Mouse (Mus musculus): ENCODE results near the gene Tex33.
"Not testable (repeated sequence)": the region's sequence is repeated elsewhere in the genome, so short reads cannot be mapped to it uniquely, and the experiment has no call there.

Tex33 gene

DNA sequence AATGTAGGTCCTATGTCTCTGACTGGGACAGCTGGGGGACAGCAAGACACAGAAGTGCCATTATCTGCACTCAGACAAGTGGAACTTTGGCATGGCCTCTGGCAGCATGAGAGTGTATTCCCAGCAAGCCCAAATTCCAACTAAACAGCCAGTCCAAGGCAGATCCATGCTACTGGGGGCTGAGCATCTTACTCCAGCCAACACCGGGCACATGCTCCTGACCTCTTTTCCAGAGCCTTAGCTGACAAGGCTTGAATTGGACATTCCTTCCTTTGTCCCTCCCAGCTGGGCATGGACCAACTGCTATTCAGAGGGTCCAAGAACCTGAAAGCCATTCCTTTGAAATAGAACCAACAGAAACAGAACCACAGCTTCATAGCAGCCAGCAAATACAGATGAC, 26.1 kb downstream of the Tex33 start:
- no peak for DNase-seq

DNA sequence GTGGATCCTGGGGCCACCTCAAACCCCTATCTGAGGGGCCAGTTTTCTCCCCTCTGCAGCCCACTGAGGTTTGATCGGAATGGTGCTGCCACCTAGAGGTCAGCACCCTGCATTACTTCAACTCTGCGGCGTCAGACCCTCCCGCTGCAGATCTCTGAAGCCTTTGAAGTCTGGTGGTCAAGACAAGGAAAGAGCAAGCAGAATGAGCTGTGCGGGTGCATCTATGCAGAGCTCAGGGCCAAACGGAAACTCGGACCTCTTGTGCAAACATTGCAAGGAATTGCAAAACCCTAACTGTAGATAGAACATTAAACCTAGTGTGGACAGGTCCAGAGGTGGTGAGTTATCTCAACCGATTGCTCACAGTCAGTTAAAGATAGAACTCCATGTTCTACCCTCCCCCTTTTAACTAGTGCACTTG, 26.8 kb downstream of the Tex33 start:
- peak; percentile 50 for DNase-seq

DNA sequence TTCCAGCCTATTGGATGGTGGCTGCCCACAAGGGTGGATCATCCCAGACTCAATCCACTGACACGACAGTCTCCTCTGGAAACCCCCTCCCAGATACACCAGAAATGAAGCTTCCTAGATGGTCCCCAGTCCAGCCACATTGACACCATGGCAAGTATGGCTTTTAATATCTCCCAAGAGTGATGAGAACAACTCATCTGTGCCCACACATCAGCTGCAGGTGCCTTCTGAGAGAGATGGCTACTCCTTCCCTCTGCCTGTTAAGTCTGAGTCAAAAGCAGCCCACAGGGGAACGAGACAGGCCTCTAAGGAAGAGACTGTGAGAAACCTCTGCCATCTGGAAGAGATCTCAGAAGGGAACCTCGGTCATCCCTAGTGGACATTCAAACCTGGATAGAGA, 27.9 kb downstream of the Tex33 start:
- no peak for DNase-seq

DNA sequence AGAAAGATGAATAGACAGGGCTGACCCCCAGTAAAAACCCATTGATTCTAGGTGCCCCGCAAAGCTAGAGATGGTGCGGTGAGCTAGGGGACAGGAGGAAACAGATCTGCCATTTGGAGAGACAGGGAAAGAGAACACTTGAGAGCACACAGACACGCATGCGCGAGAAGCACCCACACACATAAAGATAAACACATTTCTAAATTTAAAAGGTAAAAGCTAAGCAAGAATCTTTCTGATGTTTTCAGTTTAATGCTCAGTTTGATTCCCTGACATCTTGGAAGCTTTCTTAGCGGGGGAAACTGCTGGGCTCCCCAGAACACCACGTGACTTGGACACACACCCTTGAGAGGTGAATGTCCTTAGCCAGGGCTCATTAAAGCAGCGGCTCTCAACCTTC, 28.8 kb downstream of the Tex33 start:
- DNase-seq: no peak

DNA sequence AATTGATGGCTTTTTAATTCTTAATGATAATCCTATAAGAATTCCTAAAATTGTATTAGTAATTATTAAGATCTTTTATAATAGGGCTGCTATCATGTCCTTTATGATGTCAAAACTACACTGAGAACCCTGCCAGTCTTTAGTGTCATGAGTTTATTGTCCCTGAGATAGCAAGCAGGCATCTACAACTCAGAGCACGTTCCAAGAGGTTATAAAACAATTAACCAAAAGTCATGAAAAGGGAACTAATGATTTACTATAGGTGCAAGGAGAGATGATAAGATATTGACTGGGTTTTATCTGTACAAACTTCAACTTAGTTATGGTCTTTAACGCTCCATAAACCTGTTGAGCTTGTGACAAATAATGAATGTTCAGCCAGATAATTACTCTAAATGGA, 29.8 kb downstream of the Tex33 start:
- no peak for DNase-seq

DNA sequence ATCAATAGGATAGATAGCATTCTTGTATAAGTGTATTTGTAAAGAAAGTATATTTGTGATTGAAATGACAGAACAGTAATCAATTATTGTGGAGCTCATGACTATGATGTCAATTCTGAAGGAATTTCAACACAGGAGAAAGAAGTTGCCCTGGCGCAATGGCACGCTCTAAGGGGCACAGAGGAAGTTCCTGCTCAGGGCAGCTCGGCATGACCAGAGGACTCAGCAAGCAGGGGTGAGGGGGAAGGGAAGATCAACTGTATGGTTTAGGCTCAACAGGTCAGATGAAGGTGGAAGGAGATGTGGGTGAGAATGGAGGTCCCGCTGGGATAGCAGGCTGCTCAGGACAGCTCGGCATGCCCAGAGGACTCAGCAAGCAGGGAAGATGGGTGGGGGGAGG, 40.2 kb downstream of the Tex33 start:
- no peak for DNase-seq

DNA sequence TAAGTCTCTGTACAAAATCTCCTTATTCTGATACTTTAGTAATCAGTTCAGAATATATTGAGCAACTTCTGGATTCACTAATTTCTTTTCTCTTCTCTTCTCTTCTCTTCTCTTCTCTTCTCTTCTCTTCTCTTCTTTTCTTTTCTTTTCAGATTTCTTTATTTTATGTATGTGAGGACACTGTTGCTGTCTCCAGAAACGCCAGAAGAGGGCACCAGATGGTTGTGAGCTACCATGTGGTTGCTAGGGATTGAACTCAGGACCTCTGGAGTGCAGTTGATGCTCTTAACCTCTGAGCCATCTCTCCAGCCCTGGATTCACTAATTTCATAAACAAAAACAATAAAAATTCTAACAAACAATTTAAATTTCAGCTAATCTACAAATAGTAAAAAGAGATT, 40.8 kb downstream of the Tex33 start:
- DNase-seq: peak; percentile 47

DNA sequence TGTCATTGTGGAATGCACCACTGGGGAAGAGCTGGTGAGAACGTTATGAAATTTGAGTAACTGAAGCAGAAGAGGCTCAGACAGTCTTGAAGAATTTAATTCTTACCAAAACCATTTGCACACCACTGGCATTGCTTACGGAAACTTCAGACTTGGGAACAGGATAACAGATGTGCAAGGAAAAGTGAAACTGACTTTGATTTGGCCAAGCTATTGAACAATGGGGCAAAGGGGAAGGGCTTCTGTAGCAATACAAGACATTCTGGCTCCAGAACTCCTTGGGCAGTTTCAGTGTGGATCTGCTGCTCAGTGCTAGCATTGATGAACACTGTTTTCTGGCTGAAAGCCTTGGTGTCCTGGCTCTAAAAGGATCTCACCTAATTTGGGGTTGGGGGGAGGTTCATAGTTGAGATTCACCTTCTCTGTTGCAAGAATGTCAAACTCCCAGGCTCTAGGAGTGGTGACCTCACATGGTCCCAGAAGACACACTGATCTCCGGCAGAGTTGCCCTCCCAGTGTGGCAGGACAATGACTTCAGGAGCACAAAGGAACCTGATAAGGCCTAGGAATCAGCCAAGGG, 44.0 kb downstream of the Tex33 start:
- no peak for DNase-seq

DNA sequence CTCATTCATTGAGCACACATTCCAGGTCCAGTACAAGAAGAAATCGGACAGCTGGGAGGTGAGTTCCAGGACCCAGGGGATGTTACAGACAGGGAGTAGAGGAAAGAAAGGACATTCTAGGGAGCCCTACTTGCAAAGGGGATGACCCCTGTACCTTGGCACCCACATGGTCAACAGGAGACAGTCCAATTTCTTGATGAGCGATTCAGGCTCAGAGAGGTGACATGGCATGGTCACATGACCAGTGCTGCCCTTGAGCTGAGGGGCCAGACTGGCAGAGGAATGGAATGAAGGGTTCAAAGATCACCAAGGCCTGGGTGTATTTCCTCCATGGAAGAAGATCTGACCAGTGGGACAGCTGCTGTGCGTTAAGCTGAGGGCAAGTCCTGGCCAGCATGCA, 51.1 kb downstream of the Tex33 start:
- DNase-seq: no peak

DNA sequence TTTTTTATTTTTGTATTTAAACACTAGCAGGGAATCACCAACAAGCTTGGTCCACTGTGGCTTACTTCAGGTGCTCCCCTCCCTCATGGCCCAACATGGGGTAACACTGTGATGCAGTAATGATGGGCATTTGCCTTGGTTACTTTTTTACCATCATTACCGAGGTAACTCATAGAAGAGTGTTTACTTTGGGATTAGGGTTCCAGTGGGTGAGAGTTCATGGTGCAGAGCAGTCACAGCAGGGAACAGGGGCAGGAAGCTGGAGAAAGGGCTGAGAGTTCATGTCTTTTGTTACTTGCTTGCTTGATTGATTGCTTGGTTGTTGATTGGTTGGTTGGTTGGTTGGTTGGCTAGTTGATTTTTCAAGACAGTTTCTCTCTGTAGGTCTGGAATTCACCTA, 52.0 kb downstream of the Tex33 start:
- no peak for DNase-seq

DNA sequence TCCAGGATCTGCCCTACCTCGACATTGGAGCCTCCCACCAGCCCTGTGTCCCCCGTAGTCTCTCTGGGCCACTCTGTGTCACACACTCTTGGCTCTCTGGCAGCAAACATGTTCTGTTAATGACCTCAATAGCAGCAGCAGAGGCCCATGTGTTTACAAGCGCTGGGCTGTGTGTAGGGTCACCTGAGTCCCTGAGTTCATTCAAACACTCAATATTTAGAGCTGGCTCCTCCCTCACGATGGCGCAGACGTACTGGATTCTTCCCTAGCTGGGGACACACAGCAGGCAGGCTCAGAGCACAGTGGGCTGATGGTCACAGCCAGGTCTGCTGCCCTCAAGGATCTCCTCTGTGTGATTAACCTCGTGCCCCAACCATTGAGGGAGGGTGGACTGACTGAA, 54.8 kb downstream of the Tex33 start:
- DNase-seq: not testable (repeated sequence)

DNA sequence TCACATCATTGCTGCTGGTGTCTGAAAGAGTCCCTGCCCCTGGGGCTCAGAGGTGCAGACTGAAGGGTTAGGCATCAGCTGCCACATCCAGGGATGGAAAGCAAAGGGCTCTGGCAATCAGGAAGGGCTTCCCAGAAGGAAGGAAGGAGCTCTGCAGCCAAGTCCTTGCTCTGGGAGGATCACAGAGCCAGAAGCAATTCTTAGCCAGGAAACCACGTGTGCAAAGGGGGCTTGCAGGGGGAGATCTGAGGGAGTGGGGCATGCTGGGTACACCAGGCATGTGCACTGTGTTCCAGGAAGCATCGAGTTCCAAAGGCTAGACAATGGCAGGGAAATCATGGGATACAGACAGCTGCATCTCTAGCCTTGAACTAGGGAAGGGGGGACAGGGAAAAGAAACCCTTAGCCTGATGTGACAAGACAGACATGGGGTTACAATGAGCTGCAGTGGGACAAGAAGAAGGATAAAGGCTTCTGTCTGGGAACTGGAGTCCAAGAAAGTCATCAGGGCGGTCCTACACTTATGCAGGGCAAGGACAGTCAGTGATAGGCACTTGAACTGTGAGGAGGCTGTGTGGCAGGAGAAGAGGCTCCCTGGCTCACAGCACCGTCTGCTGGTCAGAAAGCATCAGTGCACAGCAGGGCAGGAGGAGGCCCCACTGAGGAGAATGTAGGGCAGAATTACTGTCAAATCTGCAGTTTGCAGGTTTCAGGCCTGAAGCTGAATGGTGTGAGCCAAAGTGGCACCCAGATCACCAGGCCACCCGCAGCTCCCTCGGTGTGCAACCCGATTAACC, 55.9 kb downstream of the Tex33 start:
- peak; percentile 33 for DNase-seq

DNA sequence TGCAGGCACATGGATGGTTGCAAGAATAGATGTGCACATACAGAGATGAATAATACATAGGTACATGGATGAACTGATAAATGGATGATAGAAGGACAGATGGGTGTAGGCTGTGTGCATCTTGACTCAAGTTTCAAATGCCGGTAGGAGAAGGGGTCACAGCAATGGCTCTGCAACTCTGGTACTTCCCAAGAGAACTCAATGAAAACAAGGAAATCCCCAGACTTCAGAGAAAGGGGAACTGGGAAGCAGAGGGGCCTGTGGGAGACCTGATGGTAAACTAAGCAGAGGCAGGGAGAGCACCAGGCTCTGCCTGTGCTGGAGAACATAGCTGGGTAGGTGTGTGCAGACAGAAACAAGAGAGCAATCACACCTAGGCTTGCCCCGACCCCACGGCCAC, 61.3 kb downstream of the Tex33 start:
- no peak for DNase-seq

DNA sequence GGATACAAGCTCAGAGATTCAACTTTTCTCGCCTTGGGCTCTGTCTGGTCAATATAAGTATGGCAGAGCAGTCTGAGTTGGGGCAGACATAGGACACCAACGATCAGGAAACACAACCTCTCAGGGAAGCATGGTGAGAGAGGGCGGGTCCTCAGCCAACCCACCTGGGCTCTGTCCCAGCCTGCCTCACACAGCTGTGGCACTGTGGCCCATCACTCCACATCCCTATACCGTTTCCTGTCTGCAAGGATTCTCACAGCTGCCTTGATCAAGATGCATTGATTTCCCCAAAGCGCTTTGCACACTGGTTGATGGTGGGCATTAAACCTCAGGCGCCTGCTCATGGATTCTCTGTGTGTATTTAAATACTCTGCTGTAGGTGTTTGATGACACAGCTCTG, 62.7 kb downstream of the Tex33 start:
- DNase-seq: peak; percentile 26

DNA sequence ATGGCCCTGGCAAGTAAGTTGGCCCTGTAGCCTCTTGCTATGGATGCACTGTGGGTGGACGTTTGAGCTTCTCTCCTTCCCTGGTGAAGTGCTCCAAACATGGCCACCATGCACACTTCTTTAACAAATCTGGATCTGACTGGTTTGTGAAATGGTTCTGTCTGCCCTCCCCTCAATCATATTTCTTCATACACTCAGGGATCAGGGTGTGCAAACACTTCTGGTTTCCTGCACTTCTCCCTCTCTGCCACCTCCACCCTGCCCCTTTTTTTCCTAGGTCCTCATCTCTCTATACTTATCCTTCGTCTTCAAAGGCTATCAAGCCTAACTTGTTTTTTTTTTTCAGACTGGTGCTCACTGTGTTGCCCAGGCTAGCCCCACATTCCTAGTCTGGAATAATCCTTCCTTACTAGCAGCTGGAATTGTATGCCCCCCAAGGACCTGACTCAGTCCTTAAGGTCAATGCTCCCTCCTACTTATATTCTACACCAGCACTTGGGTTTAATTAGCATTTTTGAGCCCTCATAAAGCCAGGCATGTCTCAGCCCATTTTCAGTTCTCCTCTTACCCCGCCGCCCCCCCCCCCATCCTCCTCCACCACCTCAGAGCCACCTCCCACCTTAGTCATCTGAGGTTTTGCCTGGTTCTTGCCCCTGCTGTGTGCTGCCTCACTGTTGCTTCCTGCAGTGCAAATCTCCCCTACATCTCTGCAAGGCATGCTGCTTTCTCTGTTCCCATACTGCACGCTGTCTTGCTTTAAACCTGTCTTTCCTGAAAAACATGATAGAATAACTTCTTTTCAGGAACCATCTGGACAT, 64.0 kb downstream of the Tex33 start:
- no peak for DNase-seq

DNA sequence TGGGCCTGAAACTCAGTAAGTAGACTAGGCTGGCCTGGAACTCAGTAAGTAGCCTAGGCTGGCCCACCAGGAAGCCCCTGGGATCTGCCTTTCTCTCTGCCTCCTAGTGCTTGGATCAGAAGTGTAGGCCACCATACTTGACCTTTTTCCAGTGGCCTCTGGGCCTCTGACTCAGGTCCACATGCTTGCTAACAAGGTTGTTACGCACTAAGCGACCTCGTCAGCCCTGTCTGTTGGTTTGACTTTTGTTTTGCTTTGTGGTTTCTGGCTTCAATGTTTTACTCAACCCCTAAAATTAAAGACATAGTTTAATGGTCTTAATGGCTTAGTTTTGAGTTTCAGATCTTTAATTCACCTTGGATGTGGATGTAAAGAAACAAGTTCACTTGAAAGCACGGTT, 65.0 kb downstream of the Tex33 start:
- DNase-seq: no peak

DNA sequence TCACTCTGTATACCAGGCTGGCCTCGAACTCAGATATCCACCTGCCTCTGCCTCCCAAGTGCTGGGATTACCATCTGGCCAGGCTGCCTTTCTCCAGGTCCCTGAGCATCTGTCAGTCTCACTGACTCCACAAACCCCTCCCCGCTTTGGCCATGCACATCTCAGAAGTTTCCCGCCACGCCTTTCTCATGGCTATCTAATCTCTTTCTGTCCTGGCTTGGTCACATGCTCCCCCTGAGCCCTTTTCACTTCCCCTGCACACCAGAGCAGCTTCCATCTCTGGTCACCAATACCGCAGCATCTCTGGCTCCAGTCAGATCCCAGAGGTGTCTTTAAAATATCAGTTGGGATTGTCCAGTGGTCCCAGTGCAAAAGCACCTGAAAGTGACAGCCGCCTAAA, 65.7 kb downstream of the Tex33 start:
- not testable (repeated sequence) for DNase-seq

DNA sequence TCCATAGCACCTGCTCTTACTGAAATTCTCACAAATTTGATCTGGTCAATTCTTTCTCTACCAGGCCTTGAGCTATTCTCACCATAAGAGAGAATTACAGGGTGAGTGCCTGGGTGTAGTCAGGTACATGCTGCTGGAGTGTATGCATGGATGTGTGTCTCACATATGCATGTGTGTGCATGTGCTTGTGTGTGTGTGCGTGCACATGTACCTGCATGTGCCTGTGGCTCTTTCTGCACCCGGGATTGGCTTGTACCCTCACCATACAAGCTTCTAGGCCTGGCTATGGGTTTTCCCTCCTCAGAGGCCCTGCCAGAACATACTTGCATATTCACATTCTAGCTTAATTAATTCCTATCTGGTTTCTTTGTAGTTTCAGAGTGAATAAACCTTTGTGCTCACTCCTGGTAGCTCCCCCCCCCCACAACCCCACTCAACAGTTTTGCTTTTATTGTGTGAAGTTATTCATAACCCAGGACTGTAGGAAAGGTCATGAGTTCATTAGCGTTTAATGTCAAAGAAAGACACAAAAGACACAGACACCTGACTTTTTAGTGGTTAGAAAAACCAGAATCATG, 67.1 kb downstream of the Tex33 start:
- no peak for DNase-seq

Data from thymus, postnatal 25 days (tissue).